Mouse (Mus musculus): ENCODE measurements at regions not wholly inside any gene's neighbourhood (a gene's known extent, or its start where the extent isn't known, plus 50 kb on each side); places are given as distances from the start of the nearest gene placed in this dataset.

DNA sequence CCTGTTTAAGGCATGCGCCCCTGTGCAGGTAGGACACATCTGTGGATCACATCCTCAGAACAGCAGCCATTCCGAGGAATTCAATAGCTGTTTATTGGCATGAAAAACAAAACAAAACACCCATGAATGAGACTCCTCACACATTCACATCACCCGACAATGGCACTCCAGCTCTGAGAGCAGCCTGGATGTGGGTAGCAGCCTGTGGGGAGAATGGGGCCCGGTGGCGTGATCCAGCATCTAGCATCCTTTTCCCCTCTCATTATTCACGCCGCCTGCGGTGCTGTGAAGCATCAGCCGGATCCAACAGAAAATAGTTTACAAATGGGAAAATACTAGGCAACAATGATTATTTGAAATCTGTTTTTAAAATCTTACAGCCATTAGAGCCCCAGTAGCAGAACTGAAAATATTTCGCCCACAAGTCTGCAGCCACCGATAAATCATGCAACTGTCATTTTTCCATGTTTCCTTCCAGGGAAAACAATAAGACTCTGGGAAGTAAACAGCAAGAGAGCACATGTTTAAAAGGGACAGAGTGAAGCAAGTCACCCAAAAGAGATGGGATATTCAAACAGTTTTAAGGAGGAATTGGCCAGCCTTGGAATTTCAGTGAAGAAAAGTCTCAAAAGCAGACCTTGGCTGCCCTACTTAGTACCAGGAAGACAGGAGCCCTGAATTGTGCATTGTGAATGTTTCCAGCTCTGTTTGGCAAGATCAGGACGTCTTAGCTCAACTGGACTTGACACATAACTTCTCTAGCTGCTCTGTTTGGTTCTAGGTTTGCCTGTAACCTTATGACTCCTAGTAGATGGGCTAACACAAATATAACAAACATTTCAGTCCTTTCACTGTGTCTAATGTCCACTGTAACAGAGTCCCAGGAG, 50.2 kb upstream of the Arntl start:
- DNase-seq (ENCODE audit: low read depth), result no peak

Measured in 416B (cell line).